Mouse (Mus musculus) thymus, adult 2 months (tissue): ENCODE measurements around the gene Cacng3.

Experiments
- CTCF ChIP-seq: fragments of 200-500 bp; IDR thresholded peaks from 2 replicates; pipeline ENCODE4 v1.5.1; 2012; ENCODE audit warnings: mild to moderate bottlenecking, control low read depth, low read length, moderate library complexity, borderline replicate concordance; ENCODE audit not compliant: control insufficient read depth, poor library complexity, insufficient read depth; ENCODE audit errors: extremely low read depth
- POLR2A ChIP-seq: fragments of 200-500 bp; IDR thresholded peaks from 2 replicates; pipeline ENCODE4 v1.6.1; 2012; ENCODE audit warnings: mild to moderate bottlenecking, low read length, control low read depth, moderate library complexity; ENCODE audit not compliant: control insufficient read depth, poor library complexity, insufficient read depth; ENCODE audit errors: extremely low read depth

- TF ChIP-seq CTCF (no peak), POLR2A (no peak)
These were observed 36.8 kb upstream of the Cacng3 start for GRCm38 (mm10) chr7:122633463-122633862.
